Mouse (Mus musculus): ENCODE measurements around the gene Btg3.

Gene Btg3

GRCm38 (mm10) chr16:78301183-78301830, 75.7 kb downstream of the Btg3 start, which contains the start of gene Cxadr:
Gene Cxadr, plus strand, starts transcription at chr16:78301489.
- DNase-seq (ENCODE audit: low read depth): peak; percentile 43

DNA sequence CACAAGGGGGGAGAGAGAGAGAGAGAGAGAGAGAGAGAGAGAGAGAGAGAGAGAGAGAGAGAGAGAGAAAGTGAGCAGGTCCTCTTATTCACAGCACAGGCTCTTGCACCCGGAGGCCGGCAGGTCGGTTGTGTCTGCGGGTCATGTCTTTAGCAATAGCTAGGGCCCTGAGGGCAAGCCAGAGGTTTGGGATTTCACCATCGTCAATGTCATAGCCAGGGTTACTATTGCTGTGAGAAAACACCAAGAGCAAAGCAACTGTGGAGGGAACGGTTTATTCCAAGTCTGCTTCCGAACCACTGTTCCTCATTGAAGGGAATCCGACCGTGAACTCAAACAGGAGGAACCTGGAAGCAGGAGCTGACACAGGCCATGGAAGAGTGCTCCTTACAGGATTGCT, 80.9 kb downstream of the Btg3 start:
- DNase-seq (ENCODE audit: low read depth): no peak

- DNase-seq (ENCODE audit: low read depth): no peak
Measured at GRCm38 (mm10) chr16:78295601-78296000, 81.4 kb downstream of the Btg3 start.

DNA sequence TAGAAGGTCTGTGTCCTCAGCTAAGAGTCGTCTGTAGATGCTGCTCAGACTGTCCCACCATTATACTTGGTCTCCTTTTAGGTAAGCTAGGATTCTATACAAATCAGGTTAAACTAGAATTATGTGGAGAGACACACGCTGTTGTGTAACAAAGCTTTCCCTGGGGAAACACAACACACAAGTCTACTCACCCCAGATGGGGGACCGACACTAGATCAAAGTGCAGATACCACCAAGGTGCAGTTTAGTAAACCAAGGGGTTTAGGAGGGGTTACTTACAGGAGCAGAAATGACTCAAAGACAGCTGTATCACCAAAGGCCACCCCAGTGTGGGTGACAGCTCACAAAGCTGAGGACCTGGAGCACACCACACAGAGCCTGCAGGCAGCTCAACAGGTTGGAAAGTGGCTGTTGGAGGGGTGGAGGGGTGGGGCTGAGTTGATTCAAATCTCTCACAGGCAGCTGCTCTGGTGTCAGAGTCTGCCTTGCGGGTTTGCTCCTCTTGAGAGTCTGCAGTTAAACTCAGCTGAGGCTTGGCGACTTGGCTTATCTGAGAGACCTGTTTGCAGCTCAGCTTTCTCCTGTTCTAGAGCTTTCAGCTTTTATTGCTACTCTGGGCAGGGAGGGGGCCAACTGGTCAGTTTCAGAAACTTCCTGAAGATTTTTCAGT, 82.3 kb downstream of the Btg3 start:
- DNase-seq (ENCODE audit: low read depth): no peak

DNA sequence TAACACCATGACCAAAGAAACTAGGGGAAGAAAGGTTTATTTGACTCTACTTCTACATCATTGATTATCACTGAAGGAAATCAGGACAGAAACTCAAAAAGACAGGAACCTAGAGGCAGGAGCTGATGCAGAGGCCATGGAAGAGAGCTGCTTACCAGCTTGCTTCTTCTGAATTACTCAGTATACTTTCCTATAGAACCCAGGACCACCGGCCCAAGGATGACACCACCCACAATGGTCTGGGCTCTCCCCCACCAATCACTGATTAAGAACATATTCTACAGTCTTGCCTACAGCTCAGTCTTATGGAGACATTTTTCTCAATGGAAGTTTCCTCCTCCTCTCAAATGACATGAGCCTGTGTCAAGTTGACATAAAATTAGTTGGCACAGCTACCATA, 82.9 kb downstream of the Btg3 start:
- DNase-seq (ENCODE audit: low read depth): no peak

DNA sequence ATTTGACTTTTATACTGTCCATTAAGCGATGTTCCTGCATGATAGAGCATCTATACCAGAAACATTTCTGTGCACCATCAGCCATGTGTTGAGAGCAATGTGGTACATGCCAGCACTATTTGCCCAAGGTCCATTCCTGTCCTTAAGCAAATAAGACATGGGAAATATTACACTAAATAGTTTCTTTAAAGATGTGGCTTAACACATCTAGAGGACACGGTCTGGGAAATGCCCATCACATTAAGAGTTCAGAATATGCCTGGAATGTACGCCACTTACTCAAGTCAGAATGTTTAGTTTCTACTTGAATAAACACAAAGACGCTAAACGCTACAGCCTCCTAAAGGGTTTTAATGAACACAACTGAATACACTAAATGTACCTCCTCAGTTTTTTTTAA, 93.8 kb downstream of the Btg3 start:
- DNase-seq (ENCODE audit: low read depth): no peak

Data from naive thymus-derived CD4-positive, alpha-beta T cell, adult 2 months (primary cell).